Mouse (Mus musculus) lung, postnatal 0 days (tissue): ENCODE results near the gene Cux1.

Experiments used
- CTCF ChIP-seq: IDR thresholded peaks from 2 replicates; pipeline ENCODE4 v1.5.1; 2016; ENCODE audit warnings: antibody characterized with exemption, mild to moderate bottlenecking
- EP300 ChIP-seq: IDR thresholded peaks from 2 replicates; pipeline ENCODE4 v1.6.1; 2016; ENCODE audit warnings: antibody characterized with exemption, mild to moderate bottlenecking, control low read depth

- no peak for TF ChIP-seq CTCF
- TF ChIP-seq EP300, result no peak
Observed at GRCm38 (mm10) chr5:136500307-136500871, 66.9 kb downstream of the Cux1 start.
